Mouse (Mus musculus) lung, embryonic 16.5 days (tissue): ENCODE data around the gene Anks1b. TPM values are rescaled to one million over a fixed set of nuclear protein-coding genes. Genes with fewer than 3 reads are reported as not detected.

ENCODE experiments used
- ATAC-seq: fragments of 200-750 bp; cut with Nextera tagmentation; 2 replicates; pipeline ENCODE4 v1.8.0; 2017; ENCODE audit warnings: low read depth, mild to moderate bottlenecking, moderate library complexity
- H3K27ac ChIP-seq: fragments of 300-500 bp; sonication (generic); 2 replicates; pipeline ENCODE4 v1.5.1; 2014; ENCODE audit warnings: mild to moderate bottlenecking, control low read depth, low read length
- H3K27me3 ChIP-seq: fragments of 300-500 bp; sonication (generic); 2 replicates; pipeline ENCODE4 v1.6.1; 2014; ENCODE audit warnings: low read depth, low read length, mixed read lengths; ENCODE audit not compliant: control insufficient read depth, insufficient read depth
- H3K36me3 ChIP-seq: fragments of 300-500 bp; sonication (generic); 2 replicates; pipeline ENCODE4 v1.6.1; 2014; ENCODE audit warnings: low read length; ENCODE audit not compliant: control insufficient read depth, insufficient read depth
- H3K4me1 ChIP-seq: fragments of 300-500 bp; sonication (generic); replicated peaks from 2 replicates; pipeline ENCODE4 v1.6.1; 2014; ENCODE audit warnings: low read length, mixed read lengths; ENCODE audit not compliant: control insufficient read depth, insufficient read depth
- H3K4me2 ChIP-seq: fragments of 300-500 bp; sonication (generic); 2 replicates; pipeline ENCODE4 v1.6.1; 2014; ENCODE audit warnings: low read depth, low read length, control low read depth
- H3K4me3 ChIP-seq: fragments of 300-500 bp; sonication (generic); 2 replicates; pipeline ENCODE4 v1.5.1; 2014; ENCODE audit warnings: mild to moderate bottlenecking, low read length, control low read depth
- H3K9ac ChIP-seq: fragments of 300-500 bp; sonication (generic); 2 replicates; pipeline ENCODE4 v1.6.1; 2014; ENCODE audit warnings: low read length, control low read depth
- H3K9me3 ChIP-seq: fragments of 300-500 bp; sonication (generic); 2 replicates; pipeline ENCODE4 v1.6.1; 2016; ENCODE audit warnings: low read length; ENCODE audit not compliant: control insufficient read depth
- WGBS: fragments of 180-500 bp; shearing (Covaris S2); extraction: QIAGEN DNeasy Blood & Tissue Kit; methylation state at CpG from one replicate; pipeline ENCODE4 v1.1.7; 2014; 5-methylcytosine and 5-hydroxymethylcytosine counted together
- polyA plus RNA-seq: library from polyadenylated mRNA; unstranded; fragments of >200 nt; fragmentation: Nextera tagmentation; extraction: Ambion mirVana; gene quantifications from 2 replicates; pipeline ENCODE4 v1.2.1, GENCODE M21; 2015

Anks1b gene
- polyA plus RNA-seq, 1 experiment from 2014 or later = 0.20 TPM

GRCm38 (mm10) chr10:90370751-90371150, 497.4 kb downstream of the Anks1b start:
- no peak overlapping the region for H3K4me2 ChIP-seq
- H3K27me3 ChIP-seq = no peaks in the 10 kb centered on the region
- no peak overlapping the region for H3K27ac ChIP-seq
- ATAC-seq = no peak
- no peak overlapping the region for H3K4me3 ChIP-seq
- no peaks in the 10 kb centered on the region for H3K36me3 ChIP-seq
- no peaks in the 10 kb centered on the region for H3K9me3 ChIP-seq
- H3K9ac ChIP-seq = no peak overlapping the region
- no peaks in the 10 kb centered on the region for H3K4me1 ChIP-seq
- WGBS = 87% methylated on average over 3 of the region's 3 CpGs

- no peak for ATAC-seq
- H3K4me2 ChIP-seq = no peak overlapping the region
- H3K9ac ChIP-seq = no peak overlapping the region
- no peaks in the 10 kb centered on the region for H3K27me3 ChIP-seq
- no peak overlapping the region for H3K27ac ChIP-seq
- WGBS = 22% methylated on average over 4 of the region's 4 CpGs
- no peaks in the 10 kb centered on the region for H3K36me3 ChIP-seq
- H3K9me3 ChIP-seq = no peaks in the 10 kb centered on the region
- no peak overlapping the region for H3K4me3 ChIP-seq
- H3K4me1 ChIP-seq = no peaks in the 10 kb centered on the region
These were observed 500.2 kb downstream of the Anks1b start for GRCm38 (mm10) chr10:90373469-90373868.

- Histone ChIP-seq H3K9ac (no peak overlapping the region), H3K4me3 (no peak overlapping the region), H3K4me1 (no peaks in the 10 kb centered on the region), H3K27me3 (no peaks in the 10 kb centered on the region), H3K27ac (no peak overlapping the region), H3K9me3 (no peaks in the 10 kb centered on the region), H3K4me2 (no peak overlapping the region), H3K36me3 (no peaks in the 10 kb centered on the region)
- ATAC-seq = no peak
- 35% methylated on average over 1 of the region's 1 CpGs for WGBS
These were observed 503.3 kb downstream of the Anks1b start for GRCm38 (mm10) chr10:90376605-90377004.

GRCm38 (mm10) chr10:90380062-90380461, 506.8 kb downstream of the Anks1b start:
- Histone ChIP-seq H3K9me3 (no peaks in the 10 kb centered on the region), H3K27ac (no peak overlapping the region), H3K4me1 (no peaks in the 10 kb centered on the region), H3K27me3 (no peaks in the 10 kb centered on the region), H3K4me2 (no peak overlapping the region), H3K36me3 (no peaks in the 10 kb centered on the region), H3K4me3 (no peak overlapping the region), H3K9ac (no peak overlapping the region)
- WGBS = 77% methylated on average over 1 of the region's 1 CpGs
- no peak for ATAC-seq

- Histone ChIP-seq H3K27me3 (no peaks in the 10 kb centered on the region), H3K27ac (no peak overlapping the region), H3K9ac (no peak overlapping the region), H3K4me3 (no peak overlapping the region), H3K4me1 (no peaks in the 10 kb centered on the region), H3K36me3 (no peaks in the 10 kb centered on the region), H3K4me2 (no peak overlapping the region), H3K9me3 (no peaks in the 10 kb centered on the region)
- WGBS = 76% methylated on average over 8 of the region's 8 CpGs
- no peak for ATAC-seq
These were observed 507.5 kb downstream of the Anks1b start for GRCm38 (mm10) chr10:90380704-90381339.

- Histone ChIP-seq H3K9ac (no peak overlapping the region), H3K4me2 (no peak overlapping the region), H3K27ac (no peak overlapping the region), H3K36me3 (no peaks in the 10 kb centered on the region), H3K9me3 (no peaks in the 10 kb centered on the region), H3K4me1 (no peaks in the 10 kb centered on the region), H3K27me3 (no peaks in the 10 kb centered on the region), H3K4me3 (no peak overlapping the region)
- WGBS = 92% methylated on average over 4 of the region's 4 CpGs
- ATAC-seq = no peak
These were observed 527.1 kb downstream of the Anks1b start for GRCm38 (mm10) chr10:90400382-90400781.

GRCm38 (mm10) chr10:90408484-90408883, 535.2 kb downstream of the Anks1b start:
- 68% methylated on average over 2 of the region's 2 CpGs for WGBS
- no peak for ATAC-seq
- Histone ChIP-seq H3K9me3 (no peaks in the 10 kb centered on the region), H3K4me2 (no peak overlapping the region), H3K4me1 (no peaks in the 10 kb centered on the region), H3K27me3 (no peaks in the 10 kb centered on the region), H3K9ac (no peak overlapping the region), H3K4me3 (no peak overlapping the region), H3K36me3 (no peaks in the 10 kb centered on the region), H3K27ac (no peak overlapping the region)

GRCm38 (mm10) chr10:90431527-90431926, 558.2 kb downstream of the Anks1b start:
- H3K27me3 ChIP-seq = no peaks in the 10 kb centered on the region
- ATAC-seq = no peak
- H3K4me1 ChIP-seq = no peaks in the 10 kb centered on the region
- no peaks in the 10 kb centered on the region for H3K36me3 ChIP-seq
- no peak overlapping the region for H3K27ac ChIP-seq
- H3K9me3 ChIP-seq = no peaks in the 10 kb centered on the region
- no peak overlapping the region for H3K4me2 ChIP-seq
- H3K9ac ChIP-seq = no peak overlapping the region
- no peak overlapping the region for H3K4me3 ChIP-seq
- 41% methylated on average over 5 of the region's 5 CpGs for WGBS

- ATAC-seq = no peak
- H3K4me3 ChIP-seq = no peak overlapping the region
- H3K27ac ChIP-seq = no peak overlapping the region
- 50% methylated on average over 9 of the region's 9 CpGs for WGBS
- no peak overlapping the region for H3K9ac ChIP-seq
- no peaks in the 10 kb centered on the region for H3K36me3 ChIP-seq
- H3K9me3 ChIP-seq = no peaks in the 10 kb centered on the region
- H3K27me3 ChIP-seq = no peaks in the 10 kb centered on the region
- H3K4me1 ChIP-seq = no peaks in the 10 kb centered on the region
- no peak overlapping the region for H3K4me2 ChIP-seq
These were observed 558.7 kb downstream of the Anks1b start for GRCm38 (mm10) chr10:90431974-90432373.

GRCm38 (mm10) chr10:90432479-90432878, 559.2 kb downstream of the Anks1b start:
- Histone ChIP-seq H3K27ac (no peak overlapping the region), H3K4me3 (no peak overlapping the region), H3K4me1 (no peaks in the 10 kb centered on the region), H3K27me3 (no peaks in the 10 kb centered on the region), H3K9me3 (no peaks in the 10 kb centered on the region), H3K9ac (no peak overlapping the region), H3K36me3 (no peaks in the 10 kb centered on the region), H3K4me2 (no peak overlapping the region)
- no peak for ATAC-seq
- WGBS = 61% methylated on average over 12 of the region's 12 CpGs
